Mouse (Mus musculus): ENCODE measurements around the gene Esyt1. TPM values are rescaled to one million over a fixed set of nuclear protein-coding genes. Genes with fewer than 3 reads are reported as not detected.
A peak's percentile ranks its signal among the peaks of the same experiment; 100 is the strongest.

Esyt1 gene
- polyA plus RNA-seq, 1 experiment from 2014 or later: 12.5 TPM

- 21% methylated on average over 6 of the region's 6 CpGs for WGBS
- peaks cover 18% of the 10 kb centered on the region for H3K27me3 ChIP-seq (ENCODE audit: control insufficient read depth, insufficient read depth, low read length)
These were observed 9.0 kb downstream of the Esyt1 start for GRCm38 (mm10) chr10:128516677-128517076.

GRCm38 (mm10) chr10:128516029-128516428, 9.6 kb downstream of the Esyt1 start:
- Histone ChIP-seq H3K9ac (replicated peaks; ENCODE audit: low read length) (0 out of 2 replicates have a peak overlapping the region, but pooled peaks have one; percentile 32), H3K27ac (replicated peaks; ENCODE audit: low read depth, low read length) (no peak overlapping the region), H3K4me1 (ENCODE audit: control insufficient read depth, insufficient read depth, low read length) (no peaks in the 10 kb centered on the region; the same call in 1 of the 2 replicates), H3K4me2 (ENCODE audit: low read depth, low read length) (peak overlapping the region; percentile 36), H3K4me3 (ENCODE audit: low read depth, low read length) (no peak overlapping the region), H3K9me3 (replicated peaks; ENCODE audit: control insufficient read depth, low read length) (no peaks in the 10 kb centered on the region), H3K27me3 (ENCODE audit: control insufficient read depth, insufficient read depth, low read length) (peaks cover 18% of the 10 kb centered on the region), H3K36me3 (replicated peaks; ENCODE audit: control insufficient read depth, insufficient read depth, low read depth, low read length) (no peaks in the 10 kb centered on the region)
- ATAC-seq (replicated peaks; ENCODE audit: insufficient number of reproducible peaks, low FRiP score, low TSS enrichment, low read depth) (no peak; the same call in 1 of the 2 replicates), DNase-seq (ENCODE audit: low spot score) (no peak)
- 7% methylated on average over 20 of the region's 20 CpGs for WGBS

More at GRCm38 (mm10) chr10:128516677-128517076, 9.0 kb downstream of the Esyt1 start:
- Histone ChIP-seq H3K9ac (replicated peaks; ENCODE audit: low read length) (no peak overlapping the region), H3K36me3 (replicated peaks; ENCODE audit: control insufficient read depth, insufficient read depth, low read depth, low read length) (no peaks in the 10 kb centered on the region), H3K9me3 (replicated peaks; ENCODE audit: control insufficient read depth, low read length) (no peaks in the 10 kb centered on the region), H3K4me2 (ENCODE audit: low read depth, low read length) (no peak overlapping the region), H3K4me3 (ENCODE audit: low read depth, low read length) (no peak overlapping the region), H3K4me1 (ENCODE audit: control insufficient read depth, insufficient read depth, low read length) (no peaks in the 10 kb centered on the region; the same call in 1 of the 2 replicates), H3K27ac (replicated peaks; ENCODE audit: low read depth, low read length) (no peak overlapping the region)
- DNase-seq (ENCODE audit: low spot score) (no peak), ATAC-seq (replicated peaks; ENCODE audit: insufficient number of reproducible peaks, low FRiP score, low TSS enrichment, low read depth) (no peak)

- no peak overlapping the region for H3K4me3 ChIP-seq (ENCODE audit: low read depth, low read length)
- no peak for DNase-seq (ENCODE audit: low spot score)
- H3K4me1 ChIP-seq (ENCODE audit: control insufficient read depth, insufficient read depth, low read length): no peaks in the 10 kb centered on the region; the same call in 1 of the 2 replicates
- 79% methylated on average over 4 of the region's 4 CpGs for WGBS
- no peak overlapping the region for H3K27ac ChIP-seq (replicated peaks; ENCODE audit: low read depth, low read length)
- H3K9me3 ChIP-seq (replicated peaks; ENCODE audit: control insufficient read depth, low read length): no peaks in the 10 kb centered on the region
- H3K4me2 ChIP-seq (ENCODE audit: low read depth, low read length): no peak overlapping the region
- H3K9ac ChIP-seq (replicated peaks; ENCODE audit: low read length): no peak overlapping the region
- peaks cover 18% of the 10 kb centered on the region for H3K27me3 ChIP-seq (ENCODE audit: control insufficient read depth, insufficient read depth, low read length)
- no peak for ATAC-seq (replicated peaks; ENCODE audit: insufficient number of reproducible peaks, low FRiP score, low TSS enrichment, low read depth)
- H3K36me3 ChIP-seq (replicated peaks; ENCODE audit: control insufficient read depth, insufficient read depth, low read depth, low read length): no peaks in the 10 kb centered on the region
These were observed 10.6 kb downstream of the Esyt1 start for GRCm38 (mm10) chr10:128515044-128515443.

- no peak overlapping the region for H3K4me3 ChIP-seq (ENCODE audit: low read depth, low read length)
- H3K9ac ChIP-seq (replicated peaks; ENCODE audit: low read length): no peak overlapping the region
- H3K4me2 ChIP-seq (ENCODE audit: low read depth, low read length): no peak overlapping the region
- peaks cover 9% of the 10 kb centered on the region for H3K27me3 ChIP-seq (ENCODE audit: control insufficient read depth, insufficient read depth, low read length)
- no peaks in the 10 kb centered on the region for H3K9me3 ChIP-seq (replicated peaks; ENCODE audit: control insufficient read depth, low read length)
- DNase-seq (ENCODE audit: low spot score) (no peak), ATAC-seq (replicated peaks; ENCODE audit: insufficient number of reproducible peaks, low FRiP score, low TSS enrichment, low read depth) (no peak)
- no peaks in the 10 kb centered on the region; the same call in 1 of the 2 replicates for H3K4me1 ChIP-seq (ENCODE audit: control insufficient read depth, insufficient read depth, low read length)
- 83% methylated on average over 12 of the region's 12 CpGs for WGBS
- H3K36me3 ChIP-seq (replicated peaks; ENCODE audit: control insufficient read depth, insufficient read depth, low read depth, low read length): no peaks in the 10 kb centered on the region
- no peak overlapping the region for H3K27ac ChIP-seq (replicated peaks; ENCODE audit: low read depth, low read length)
These were observed 13.9 kb downstream of the Esyt1 start for GRCm38 (mm10) chr10:128511761-128512160.

- Histone ChIP-seq H3K4me2 (ENCODE audit: low read depth, low read length) (no peak overlapping the region), H3K4me1 (ENCODE audit: control insufficient read depth, insufficient read depth, low read length) (no peaks in the 10 kb centered on the region; the same call in 1 of the 2 replicates), H3K4me3 (ENCODE audit: low read depth, low read length) (no peak overlapping the region), H3K9ac (replicated peaks; ENCODE audit: low read length) (no peak overlapping the region), H3K9me3 (replicated peaks; ENCODE audit: control insufficient read depth, low read length) (no peaks in the 10 kb centered on the region), H3K27ac (replicated peaks; ENCODE audit: low read depth, low read length) (no peak overlapping the region), H3K27me3 (ENCODE audit: control insufficient read depth, insufficient read depth, low read length) (peaks cover 3% of the 10 kb centered on the region), H3K36me3 (replicated peaks; ENCODE audit: control insufficient read depth, insufficient read depth, low read depth, low read length) (no peaks in the 10 kb centered on the region)
- ATAC-seq (replicated peaks; ENCODE audit: insufficient number of reproducible peaks, low FRiP score, low TSS enrichment, low read depth): no peak
- no peak for DNase-seq (ENCODE audit: low spot score)
- 91% methylated on average over 9 of the region's 9 CpGs for WGBS
These were observed 14.5 kb downstream of the Esyt1 start for GRCm38 (mm10) chr10:128511189-128511588.

GRCm38 (mm10) chr10:128510301-128510700, 15.4 kb downstream of the Esyt1 start:
- no peak for ATAC-seq (replicated peaks; ENCODE audit: insufficient number of reproducible peaks, low FRiP score, low TSS enrichment, low read depth)
- Histone ChIP-seq H3K9ac (replicated peaks; ENCODE audit: low read length) (no peak overlapping the region), H3K4me1 (ENCODE audit: control insufficient read depth, insufficient read depth, low read length) (no peaks in the 10 kb centered on the region), H3K4me2 (ENCODE audit: low read depth, low read length) (no peak overlapping the region), H3K36me3 (replicated peaks; ENCODE audit: control insufficient read depth, insufficient read depth, low read depth, low read length) (no peaks in the 10 kb centered on the region), H3K4me3 (ENCODE audit: low read depth, low read length) (no peak overlapping the region), H3K27ac (replicated peaks; ENCODE audit: low read depth, low read length) (no peak overlapping the region), H3K27me3 (ENCODE audit: control insufficient read depth, insufficient read depth, low read length) (no peaks in the 10 kb centered on the region), H3K9me3 (replicated peaks; ENCODE audit: control insufficient read depth, low read length) (no peaks in the 10 kb centered on the region)
- no peak for DNase-seq (ENCODE audit: low spot score)
- 83% methylated on average over 11 of the region's 11 CpGs for WGBS

GRCm38 (mm10) chr10:128509831-128510230, 15.8 kb downstream of the Esyt1 start:
- Histone ChIP-seq H3K27ac (replicated peaks; ENCODE audit: low read depth, low read length) (no peak overlapping the region), H3K36me3 (replicated peaks; ENCODE audit: control insufficient read depth, insufficient read depth, low read depth, low read length) (no peaks in the 10 kb centered on the region), H3K4me2 (ENCODE audit: low read depth, low read length) (no peak overlapping the region), H3K9me3 (replicated peaks; ENCODE audit: control insufficient read depth, low read length) (no peaks in the 10 kb centered on the region), H3K4me3 (ENCODE audit: low read depth, low read length) (no peak overlapping the region), H3K27me3 (ENCODE audit: control insufficient read depth, insufficient read depth, low read length) (no peaks in the 10 kb centered on the region), H3K4me1 (ENCODE audit: control insufficient read depth, insufficient read depth, low read length) (no peaks in the 10 kb centered on the region), H3K9ac (replicated peaks; ENCODE audit: low read length) (no peak overlapping the region)
- ATAC-seq (replicated peaks; ENCODE audit: insufficient number of reproducible peaks, low FRiP score, low TSS enrichment, low read depth) (no peak), DNase-seq (ENCODE audit: low spot score) (no peak)
- 82% methylated on average over 4 of the region's 4 CpGs for WGBS

- 83% methylated on average over 9 of the region's 9 CpGs for WGBS
- no peak overlapping the region for H3K4me3 ChIP-seq (ENCODE audit: low read depth, low read length)
- DNase-seq (ENCODE audit: low spot score): no peak
These were observed 16.5 kb downstream of the Esyt1 start for GRCm38 (mm10) chr10:128509203-128509602.

More at GRCm38 (mm10) chr10:128509203-128509602, 16.5 kb downstream of the Esyt1 start:
- Histone ChIP-seq H3K27ac (replicated peaks; ENCODE audit: low read depth, low read length) (no peak overlapping the region), H3K27me3 (ENCODE audit: control insufficient read depth, insufficient read depth, low read length) (no peaks in the 10 kb centered on the region), H3K4me1 (ENCODE audit: control insufficient read depth, insufficient read depth, low read length) (no peaks in the 10 kb centered on the region), H3K9ac (replicated peaks; ENCODE audit: low read length) (no peak overlapping the region), H3K4me2 (ENCODE audit: low read depth, low read length) (no peak overlapping the region), H3K9me3 (replicated peaks; ENCODE audit: control insufficient read depth, low read length) (no peaks in the 10 kb centered on the region), H3K36me3 (replicated peaks; ENCODE audit: control insufficient read depth, insufficient read depth, low read depth, low read length) (no peaks in the 10 kb centered on the region)
- no peak for ATAC-seq (replicated peaks; ENCODE audit: insufficient number of reproducible peaks, low FRiP score, low TSS enrichment, low read depth)
